Mouse (Mus musculus): Measurements from ENCODE around the gene Arrdc2. TPM values are rescaled to one million over a fixed set of nuclear protein-coding genes. Genes with fewer than 3 reads are reported as not detected.
"Not testable (repeated sequence)": the region's sequence is repeated elsewhere in the genome, so short reads cannot be mapped to it uniquely, and the experiment has no call there.

Arrdc2 gene
- total RNA-seq, 4 experiments from 2014 or later = 10.9 to 22.7 (median 17.6) TPM

DNA sequence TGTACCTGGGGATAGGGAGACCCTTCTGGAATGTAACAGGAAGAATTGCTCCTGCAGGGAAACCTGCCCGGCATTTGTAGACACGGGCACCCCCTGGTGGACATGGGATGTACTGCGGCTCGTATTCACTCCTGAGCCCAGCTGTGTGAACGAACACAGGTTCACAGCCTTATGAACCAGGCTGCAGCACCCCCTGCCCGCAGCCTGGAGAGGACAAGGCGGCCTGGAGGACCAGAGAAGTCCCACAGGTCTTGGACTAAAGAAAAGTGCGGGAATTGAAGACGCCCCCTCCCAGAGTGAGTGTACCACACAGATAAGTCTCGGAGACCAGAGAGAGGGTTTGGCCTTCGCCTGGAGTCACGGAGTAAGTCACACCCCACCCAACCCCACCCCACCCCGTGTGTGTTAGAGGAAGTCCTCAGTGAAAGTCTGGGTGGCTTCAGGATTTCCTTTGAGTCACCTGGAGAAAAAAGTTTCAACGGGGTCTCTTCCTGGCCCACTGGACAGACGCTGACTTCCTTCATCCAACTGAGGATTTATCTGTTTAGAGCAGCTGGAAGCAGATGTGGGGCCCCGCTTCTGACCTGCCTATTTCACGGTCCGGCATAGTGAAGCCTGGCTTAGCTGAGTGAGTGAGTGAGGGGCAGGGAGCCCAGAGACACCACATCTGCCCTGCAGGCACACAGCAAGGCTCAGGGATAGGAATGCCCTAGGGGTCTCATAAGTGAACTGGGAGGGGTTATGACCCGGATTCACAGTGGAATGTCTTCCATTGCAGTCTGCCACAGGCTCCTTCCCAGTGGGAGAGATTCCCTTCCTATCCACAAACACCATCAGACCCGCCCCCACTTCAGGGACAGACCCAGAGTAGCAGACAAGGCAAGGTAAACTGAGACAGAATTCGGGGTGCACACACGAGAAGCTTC is 1.9 kb upstream of the Arrdc2 start:
- DNase-seq (ENCODE audit: low spot score in 2 of 2) = peak; percentile 76 to 98

DNA sequence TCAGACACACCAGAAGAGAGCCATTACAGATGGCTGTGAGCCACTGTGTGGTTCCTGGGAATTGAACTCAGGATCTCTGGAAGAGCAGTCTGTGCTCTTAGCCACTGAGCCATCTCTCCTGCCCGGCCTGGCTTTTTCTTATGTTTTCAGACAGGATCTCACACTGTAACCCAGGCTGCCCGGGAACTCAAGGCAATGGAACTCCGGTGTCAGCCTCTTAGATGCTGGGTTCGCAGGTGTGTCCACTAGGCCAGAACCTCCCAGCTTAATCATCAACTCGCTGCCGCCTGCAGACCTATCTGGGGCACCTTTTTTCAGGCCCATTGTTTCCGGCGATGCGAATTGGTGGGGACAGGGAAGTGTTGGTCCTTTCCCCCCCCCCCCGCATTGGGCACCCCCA is 1.1 kb upstream of the Arrdc2 start:
- no peak for DNase-seq (ENCODE audit: low spot score in 2 of 2)

DNA sequence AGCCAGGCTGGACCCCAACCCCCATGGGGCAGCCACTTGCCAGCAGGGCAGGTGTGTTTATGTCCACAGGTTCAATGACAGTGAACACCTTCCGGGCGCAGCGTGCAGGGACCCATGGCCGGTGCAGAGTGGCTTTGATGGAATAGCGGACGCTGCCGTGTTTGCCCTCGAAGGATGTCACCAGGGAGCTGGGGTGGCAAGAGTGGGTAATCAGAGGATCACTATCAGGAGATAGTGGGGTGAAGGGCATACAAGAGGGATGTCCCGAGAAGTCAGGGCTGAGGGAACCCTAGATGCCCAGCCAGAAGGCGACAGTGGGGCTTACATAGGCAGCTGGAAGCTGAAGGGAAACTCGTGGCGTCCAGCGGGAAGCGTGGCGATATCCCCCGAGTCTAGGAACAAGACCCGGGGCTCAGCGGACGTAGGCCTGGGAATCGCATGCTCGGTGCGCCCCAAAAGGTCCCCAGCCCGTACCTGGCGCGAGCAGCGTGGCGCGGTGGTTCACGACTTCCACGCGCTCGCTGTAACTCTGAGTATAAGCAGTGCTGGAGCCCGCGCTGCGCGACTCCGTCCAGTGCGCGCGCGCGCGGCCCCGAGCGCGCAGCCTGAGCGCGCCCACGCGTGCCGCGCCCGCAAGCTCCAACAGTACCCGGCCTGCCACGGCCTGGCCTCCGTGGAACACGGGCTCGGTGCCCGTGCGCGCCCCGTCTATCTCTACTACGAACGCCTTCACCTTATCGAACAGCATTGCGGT is 689 bp downstream of the Arrdc2 start:
- DNase-seq (ENCODE audit: low spot score in 2 of 2) = no peak

DNA sequence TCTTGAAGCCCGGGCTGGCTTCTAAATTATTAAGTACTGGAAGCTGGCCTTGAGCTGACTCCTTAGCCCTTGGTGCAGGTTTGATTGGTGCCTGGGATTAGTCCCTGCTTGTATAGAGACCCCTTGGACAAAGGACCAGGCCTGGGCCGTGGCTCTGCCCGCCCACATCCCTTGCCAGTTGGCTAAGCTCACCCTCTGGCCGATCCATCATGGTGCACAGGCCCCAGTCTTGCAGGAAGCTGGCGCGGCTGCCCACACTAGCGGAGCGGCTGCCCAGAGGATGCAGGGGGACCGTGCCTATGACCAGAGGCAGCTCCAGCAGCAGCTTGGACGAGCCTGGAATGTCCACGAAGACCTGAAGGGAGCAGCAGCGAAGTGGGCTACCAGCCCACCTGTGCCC is 2.9 kb downstream of the Arrdc2 start:
- no peak for DNase-seq (ENCODE audit: low spot score in 2 of 2)

DNA sequence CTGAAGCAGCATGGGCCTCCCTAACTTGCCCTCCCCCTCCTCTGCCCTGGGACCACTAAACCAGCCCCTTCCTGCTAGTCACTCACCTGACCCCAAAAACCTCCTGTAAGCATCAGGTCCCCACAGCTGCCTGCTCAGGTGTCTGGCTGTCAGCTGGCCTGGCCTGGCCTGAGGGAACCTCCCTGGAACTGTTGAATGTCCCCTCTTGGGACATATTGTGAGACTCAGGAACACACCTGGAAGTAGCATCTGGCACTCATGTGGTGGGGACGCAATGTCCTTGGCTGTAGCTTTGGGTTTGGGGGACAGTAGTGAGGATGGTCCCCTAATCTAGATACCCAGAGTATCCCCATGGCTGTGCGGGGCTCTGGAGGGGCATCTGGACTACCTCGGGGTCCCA is 5.4 kb downstream of the Arrdc2 start:
- DNase-seq (ENCODE audit: low spot score in 2 of 2) = no peak

DNA sequence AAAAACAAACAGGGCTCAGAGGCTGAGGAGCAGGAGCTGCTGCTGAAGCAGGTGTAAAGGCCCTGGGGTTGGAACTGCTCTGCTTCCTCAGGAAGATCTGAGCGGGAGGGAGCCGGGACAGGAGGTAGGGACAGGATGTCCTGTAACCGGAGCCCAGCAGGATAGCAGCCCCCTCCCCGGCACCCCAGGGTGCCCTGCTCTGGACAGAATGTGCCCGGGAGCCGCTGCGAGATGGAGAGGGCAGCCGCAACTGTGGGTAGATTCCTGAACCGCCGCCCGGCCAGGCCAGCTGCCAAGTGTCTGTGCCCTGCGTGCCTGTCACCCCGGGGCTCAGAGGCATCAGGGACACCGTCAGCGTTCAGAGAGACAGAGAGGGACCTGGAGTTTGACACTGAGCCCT is 6.0 kb downstream of the Arrdc2 start:
- DNase-seq (ENCODE audit: low spot score in 2 of 2) = no peak

DNA sequence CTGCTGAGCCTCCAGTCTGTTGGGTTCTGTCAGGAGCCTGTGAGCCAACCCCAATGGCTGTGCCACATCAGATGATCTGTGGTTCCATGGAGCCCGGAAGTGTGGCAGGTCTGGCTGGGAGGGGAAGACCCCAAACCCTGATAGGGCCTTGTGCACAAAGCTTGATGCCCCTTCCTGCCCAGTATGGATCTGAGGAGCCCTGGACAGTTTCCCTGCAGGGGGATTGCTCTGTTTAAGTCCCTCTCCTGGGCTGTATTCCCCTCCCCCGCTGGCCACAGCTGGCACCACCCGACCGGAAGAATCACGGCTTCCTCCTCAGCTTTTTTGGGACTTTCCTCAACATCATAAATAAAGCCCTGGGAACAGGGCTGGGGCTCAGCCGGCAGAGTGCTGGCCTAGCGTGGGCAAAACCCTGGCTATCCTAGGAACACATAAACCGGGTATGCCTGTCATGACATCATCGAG is 6.5 kb downstream of the Arrdc2 start:
- DNase-seq (ENCODE audit: low spot score in 2 of 2) = no peak

DNA sequence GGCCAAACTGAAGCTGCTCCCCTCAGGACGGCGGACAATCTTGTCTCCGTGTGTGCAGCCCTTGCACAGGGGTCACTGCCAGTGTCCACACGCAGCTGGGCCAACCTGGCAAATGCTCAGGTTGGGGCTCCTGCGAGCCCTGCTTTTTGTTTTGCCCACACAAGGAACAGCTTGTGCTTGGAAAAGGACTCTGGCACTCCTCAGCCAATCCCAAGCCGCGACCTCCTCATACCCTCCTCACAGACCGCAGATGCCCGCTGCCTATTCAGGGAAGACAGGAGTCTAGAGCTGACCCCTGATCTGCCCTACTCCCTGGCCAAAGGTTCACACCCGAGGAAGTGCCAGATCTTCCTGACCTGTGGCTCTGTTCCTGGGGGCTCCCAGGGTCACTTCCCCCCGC is 7.1 kb downstream of the Arrdc2 start:
- no peak for DNase-seq (ENCODE audit: low spot score in 2 of 2)

DNA sequence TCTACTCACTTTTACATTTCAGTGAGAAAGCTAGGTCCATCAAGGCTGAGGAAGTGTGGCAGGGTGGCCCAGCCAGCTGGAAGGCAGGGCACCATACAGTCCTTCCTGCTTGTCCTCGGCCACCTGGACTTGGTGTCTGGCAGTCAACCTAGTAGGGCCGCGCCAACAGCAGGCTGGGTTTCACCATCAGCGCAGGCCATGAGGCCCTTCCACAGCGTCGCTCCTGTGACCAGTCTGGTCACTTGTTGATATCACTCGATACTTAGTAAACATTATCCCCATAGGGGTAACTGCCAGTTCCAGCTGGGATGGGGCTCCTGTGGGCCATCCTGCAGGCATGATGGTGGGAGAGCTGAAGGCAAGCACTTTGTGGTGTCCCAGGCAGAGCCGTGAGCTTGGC is 8.0 kb downstream of the Arrdc2 start:
- DNase-seq (ENCODE audit: low spot score in 2 of 2) = no peak

DNA sequence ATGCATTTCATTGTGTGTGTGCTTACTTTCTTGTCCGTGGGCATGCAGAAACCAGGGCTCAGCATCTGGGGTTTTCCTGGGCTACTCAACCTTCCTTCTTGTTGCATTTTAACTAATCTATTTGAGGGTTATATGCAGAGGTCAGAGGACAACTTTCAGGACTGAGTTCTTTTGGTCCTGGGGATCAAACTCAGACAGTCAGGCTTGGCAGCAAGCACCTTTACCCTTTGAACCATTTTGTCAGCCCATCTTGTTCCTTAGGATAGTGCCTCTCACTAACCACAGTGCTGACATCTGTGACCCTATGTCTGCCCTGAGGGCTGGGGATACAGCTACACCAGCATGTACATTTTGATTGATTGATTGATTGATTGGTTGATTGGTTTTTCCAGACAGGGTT is 11.7 kb downstream of the Arrdc2 start:
- DNase-seq (ENCODE audit: low spot score in 2 of 2) = no peak

DNA sequence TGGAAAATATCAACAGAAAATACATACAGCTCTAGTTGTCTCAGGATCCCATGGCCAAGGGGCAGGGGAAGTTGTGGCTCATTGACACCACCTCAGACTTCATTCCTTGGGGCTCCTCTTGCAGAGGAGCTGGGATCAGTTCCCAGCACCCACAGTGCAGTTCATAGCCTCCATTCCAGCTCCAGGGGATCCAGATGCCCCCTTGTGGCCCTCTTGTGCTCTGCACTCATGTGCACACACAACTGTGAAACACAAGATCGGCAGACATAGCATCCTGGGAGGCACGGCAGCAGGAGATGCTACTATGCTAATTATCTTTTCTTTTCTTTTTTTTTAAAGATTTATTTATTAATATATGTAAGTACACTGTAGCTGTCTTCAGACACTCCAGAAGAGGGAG is 12.5 kb downstream of the Arrdc2 start:
- no peak for DNase-seq (ENCODE audit: low spot score in 2 of 2)

DNA sequence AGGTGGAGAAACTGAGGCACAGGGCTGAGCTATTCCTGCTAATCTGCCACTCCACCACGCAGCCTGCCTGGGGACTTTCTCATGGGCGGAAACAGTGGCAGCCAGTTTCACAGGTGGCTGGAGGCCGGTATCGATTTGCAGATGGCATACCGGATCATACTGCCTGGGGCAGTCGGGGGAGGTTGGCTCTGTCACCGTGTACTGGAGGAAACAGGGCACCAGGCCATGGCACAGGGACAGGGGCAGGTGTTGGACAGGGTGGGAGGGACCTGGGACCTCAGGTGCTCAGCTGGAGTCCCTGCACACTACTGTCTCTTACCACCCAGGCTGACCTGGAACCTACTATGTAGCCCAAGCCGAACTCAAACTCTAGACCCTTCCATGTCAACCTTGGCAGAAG is 13.7 kb downstream of the Arrdc2 start:
- DNase-seq (ENCODE audit: low spot score in 2 of 2) = no peak

DNA sequence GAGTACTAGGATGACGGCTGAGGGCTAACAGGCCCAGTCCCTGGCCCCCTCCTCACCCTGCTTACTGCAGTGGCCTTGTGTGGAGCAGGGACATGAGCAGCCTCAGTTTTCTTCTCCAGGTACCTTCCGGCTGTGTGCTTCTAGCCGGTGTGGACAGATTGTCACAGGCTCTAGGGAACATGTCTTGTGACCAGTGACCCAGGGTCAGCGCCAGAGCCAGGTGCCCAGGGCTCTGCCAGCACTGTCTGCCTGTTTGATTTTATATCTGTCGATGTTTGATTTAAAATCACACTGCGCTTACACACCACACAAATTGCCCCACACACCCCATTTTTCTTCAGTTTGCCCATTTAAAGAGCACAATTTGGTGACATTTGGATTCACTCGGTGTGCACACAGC is 15.7 kb downstream of the Arrdc2 start:
- DNase-seq (ENCODE audit: low spot score in 2 of 2) = no peak

DNA sequence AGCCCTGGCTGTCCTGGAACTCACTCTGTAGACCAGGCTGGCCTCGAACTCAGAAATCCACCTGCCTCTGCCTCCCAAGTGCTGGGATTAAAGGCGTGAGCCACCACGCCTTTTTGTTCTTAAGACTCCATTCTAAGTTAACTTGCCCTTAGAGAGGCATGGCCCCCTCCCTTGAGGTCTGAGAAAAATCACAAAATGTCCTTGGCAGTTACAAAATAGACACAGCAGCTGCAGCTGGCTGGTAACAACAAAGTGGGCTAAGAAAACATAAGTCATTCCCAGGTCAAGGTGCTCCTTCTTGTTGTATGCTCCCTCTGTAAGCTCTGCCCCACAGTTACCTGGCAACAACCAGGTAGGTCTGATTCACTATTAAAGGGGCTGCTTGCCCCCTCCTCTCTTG is 16.9 kb downstream of the Arrdc2 start:
- DNase-seq (ENCODE audit: low spot score in 2 of 2) = not testable (repeated sequence)

DNA sequence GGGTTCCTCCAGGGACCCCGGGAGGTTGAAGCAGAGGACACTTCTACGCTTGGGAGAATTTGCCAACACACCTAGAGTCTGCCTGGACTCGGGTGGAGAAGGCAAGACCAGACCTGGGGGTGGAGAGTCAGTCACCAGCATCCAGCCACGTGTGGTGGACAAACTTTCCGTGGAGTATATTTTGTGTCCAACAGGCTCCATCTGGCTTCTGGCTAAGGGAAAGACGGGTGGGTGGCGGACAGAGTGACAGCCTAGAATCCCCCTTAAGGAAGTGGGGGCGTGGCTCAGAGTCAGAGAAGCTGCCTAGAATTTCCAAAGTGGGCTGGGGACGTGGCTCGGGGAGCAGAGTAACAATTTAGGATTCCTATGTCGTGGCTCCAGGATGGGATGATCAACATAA is 17.5 kb downstream of the Arrdc2 start:
- DNase-seq (ENCODE audit: low spot score in 2 of 2) = no peak

DNA sequence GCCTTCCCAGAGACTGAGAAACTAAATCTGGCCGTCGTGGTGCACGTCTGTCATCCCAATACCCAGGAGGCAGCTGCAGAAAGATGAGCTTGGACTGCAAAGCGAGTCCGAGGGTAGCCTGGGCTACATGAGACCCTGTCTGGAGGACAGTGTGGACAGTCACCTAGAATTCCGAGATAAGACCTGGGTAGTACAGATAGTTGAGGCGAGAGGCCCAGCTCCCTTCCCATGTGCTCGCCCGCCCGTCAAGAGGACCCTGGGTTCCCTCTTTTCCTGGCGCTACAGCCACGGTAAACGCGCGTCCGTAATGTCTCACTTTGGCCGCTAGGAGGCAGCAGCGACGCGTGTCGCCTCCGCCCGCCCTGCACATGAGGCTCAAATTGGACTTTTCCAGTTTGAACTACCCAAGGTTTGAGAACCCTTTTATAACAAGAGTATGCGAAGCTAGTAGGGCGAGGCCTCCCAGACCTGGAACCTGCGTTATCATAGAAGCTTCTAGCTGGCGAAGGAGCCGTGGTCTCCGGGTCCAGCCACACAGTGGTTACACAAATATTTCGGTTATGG is 18.0 kb downstream of the Arrdc2 start:
- no peak for DNase-seq (ENCODE audit: low spot score in 2 of 2)

DNA sequence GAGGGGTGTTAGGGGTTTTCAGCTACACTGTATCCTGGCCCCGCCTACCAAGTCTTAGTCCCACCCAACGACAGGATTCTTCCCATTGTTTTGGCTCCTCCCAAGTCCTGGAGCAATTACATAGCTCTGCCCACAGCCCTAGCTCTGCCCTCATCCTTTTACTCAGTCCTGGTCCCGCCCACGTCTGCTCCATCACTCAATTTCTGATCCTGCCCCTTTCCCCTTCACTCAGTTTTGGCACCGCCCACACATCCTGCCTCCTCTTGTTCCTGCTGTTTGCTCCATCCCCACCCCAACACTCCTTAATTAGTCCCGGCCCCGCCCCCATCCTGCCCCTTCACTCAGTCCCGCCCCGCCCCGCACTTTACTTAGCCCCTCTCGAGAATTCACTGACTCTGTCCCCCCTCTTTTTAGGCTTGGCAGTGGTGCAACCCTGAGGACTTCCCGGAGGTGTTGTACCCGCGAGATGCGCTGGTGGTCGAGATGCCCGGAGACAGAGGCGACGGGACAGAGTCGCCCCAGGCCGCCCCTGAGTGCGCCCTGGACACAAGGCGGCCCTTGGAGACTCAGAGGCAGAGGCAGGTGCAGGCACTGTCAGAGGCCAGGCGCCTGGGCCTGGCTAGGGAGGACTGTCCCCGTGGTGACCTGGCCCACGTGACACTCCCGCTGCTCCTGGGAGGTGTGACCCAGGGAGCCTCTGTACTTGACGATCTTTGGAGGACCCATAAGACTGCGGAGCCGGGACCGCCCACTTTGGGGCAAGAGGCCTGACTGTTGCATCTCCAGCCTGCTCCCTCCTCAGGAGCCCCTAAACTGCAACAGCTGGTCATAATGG is 19.2 kb downstream of the Arrdc2 start:
- DNase-seq (ENCODE audit: low spot score in 2 of 2) = no peak

DNA sequence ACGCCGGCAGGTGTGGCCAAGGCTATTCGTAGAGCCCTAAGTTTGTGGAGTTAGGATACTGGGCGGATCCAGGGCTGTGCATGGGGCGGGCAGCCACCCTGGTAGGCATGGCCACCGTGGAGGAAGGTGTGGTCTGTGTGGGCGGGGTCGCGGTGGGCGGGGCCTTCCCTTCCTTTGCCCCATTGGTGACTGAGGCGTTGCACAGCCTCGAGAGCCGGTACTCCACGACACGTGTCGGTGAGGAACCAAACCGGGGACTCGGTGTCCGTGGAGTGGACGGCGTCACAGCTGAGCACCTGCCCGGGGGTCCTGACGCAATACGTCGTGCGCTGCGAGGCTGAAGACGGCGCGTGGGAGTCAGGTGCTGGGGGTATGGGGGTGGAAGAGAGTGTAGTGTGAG is 22.8 kb downstream of the Arrdc2 start:
- no peak for DNase-seq (ENCODE audit: low spot score in 2 of 2)

DNA sequence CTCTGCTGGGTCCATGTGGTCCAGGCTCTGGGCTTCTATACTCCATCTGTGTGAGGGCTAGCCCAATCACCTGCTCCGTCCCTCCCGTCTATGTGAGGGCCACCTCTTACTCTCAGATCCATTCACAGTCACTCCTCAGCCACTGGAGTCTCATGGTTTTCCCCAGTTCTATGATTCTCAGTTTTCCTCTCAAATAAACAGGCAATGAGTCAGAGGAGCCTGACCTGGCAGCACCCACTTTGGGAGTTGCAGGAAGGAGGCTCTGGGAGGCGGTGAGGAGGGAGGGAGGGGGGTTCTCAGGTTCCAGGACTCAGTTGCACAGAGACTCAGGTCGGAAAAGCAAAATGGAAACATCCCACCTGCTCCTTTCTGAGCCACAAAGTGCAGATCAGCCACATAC is 26.6 kb downstream of the Arrdc2 start:
- no peak for DNase-seq (ENCODE audit: low spot score in 2 of 2)

DNA sequence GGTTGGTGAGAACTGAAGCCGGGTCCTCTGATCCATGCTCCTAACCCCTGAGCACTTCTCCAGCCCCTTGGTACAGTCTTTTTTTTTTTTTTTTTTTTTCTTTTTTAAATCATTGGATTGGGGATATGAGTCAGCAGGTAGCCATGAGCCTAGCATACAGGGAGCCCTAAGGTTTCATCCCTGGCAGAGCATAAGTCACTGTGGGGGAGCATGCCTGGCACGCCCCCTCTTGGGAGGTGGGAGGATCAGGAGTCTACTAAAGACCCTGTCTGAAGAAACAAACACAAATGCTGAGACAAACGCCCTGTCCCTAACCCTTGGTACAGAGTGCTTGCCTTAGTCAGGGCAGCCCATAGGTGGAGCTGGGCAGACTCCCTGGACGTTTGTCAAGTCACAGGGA is 27.5 kb downstream of the Arrdc2 start:
- no peak for DNase-seq (ENCODE audit: low spot score in 2 of 2)

DNA sequence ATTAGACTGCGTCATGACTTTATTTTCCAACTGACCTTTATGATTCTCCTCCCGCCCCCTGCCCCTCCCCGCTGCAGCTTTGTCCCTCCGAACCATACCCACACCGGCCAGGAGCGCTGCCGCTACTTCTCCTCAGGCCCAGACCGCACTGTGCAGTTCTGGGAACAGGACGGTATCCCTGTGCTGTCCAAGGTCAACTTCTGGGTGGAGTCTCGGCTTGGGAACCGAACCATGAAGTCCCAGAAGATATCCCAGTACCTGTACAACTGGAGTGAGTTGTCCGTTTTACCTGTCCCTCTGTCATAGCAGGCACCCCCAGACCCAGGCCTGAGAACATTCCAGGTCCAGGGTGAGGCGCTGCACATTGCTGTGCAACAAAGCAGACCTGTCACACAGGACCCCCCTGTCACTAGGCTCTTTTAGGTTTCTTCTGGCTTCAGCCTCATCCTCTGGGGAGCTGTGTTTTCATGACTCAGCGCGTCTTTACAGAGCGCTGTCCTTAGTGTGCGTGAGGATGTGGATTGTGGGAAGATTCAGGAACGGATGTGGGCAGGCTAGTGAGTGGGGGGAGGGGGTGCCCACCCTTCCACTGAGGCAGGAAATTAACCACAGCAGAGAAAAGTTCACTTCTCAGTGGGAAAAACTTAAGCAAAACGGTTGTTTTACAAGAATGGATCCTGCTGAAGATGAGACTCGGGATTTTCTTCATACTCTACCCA is 28.4 kb downstream of the Arrdc2 start:
- no peak for DNase-seq (ENCODE audit: low spot score in 2 of 2)

All from left cerebral cortex, adult 8-10 months (tissue).